Mouse (Mus musculus) forebrain, postnatal 0 days (tissue): ENCODE measurements around the gene Tgm1. TPM values are rescaled to one million over a fixed set of nuclear protein-coding genes. Genes with fewer than 3 reads are reported as not detected.

ENCODE experiments used
- ATAC-seq: fragments of 200-750 bp; cut with Nextera tagmentation; 2 replicates; pipeline ENCODE4 v1.8.0; 2017; ENCODE audit warnings: mild to moderate bottlenecking, moderate library complexity
- DNase-seq: peaks from one replicate; pipeline ENCODE4 v3.0.0-alpha.2; 2015
- H3K27ac ChIP-seq: fragments of 300-500 bp; sonication (generic); 2 replicates; pipeline ENCODE4 v1.5.1; 2014; ENCODE audit warnings: low read depth, mild to moderate bottlenecking, antibody characterized with exemption, low read length, moderate library complexity, mixed read lengths
- H3K27me3 ChIP-seq: fragments of 300-500 bp; sonication (generic); 2 replicates; pipeline ENCODE4 v1.6.1; 2014; ENCODE audit warnings: mild to moderate bottlenecking, low read length, mixed read lengths; ENCODE audit not compliant: insufficient read depth
- H3K36me3 ChIP-seq: fragments of 300-500 bp; sonication (generic); 2 replicates; pipeline ENCODE4 v1.6.1; 2014; ENCODE audit warnings: mild to moderate bottlenecking, moderate library complexity; ENCODE audit not compliant: insufficient read depth
- H3K4me1 ChIP-seq: fragments of 300-500 bp; sonication (generic); 2 replicates; pipeline ENCODE4 v1.6.1; 2014; ENCODE audit warnings: antibody characterized with exemption; ENCODE audit not compliant: insufficient read depth
- H3K4me2 ChIP-seq: fragments of 300-500 bp; sonication (generic); 2 replicates; pipeline ENCODE4 v1.6.1; 2014; ENCODE audit warnings: low read depth, mild to moderate bottlenecking, moderate library complexity
- H3K4me3 ChIP-seq: fragments of 300-500 bp; sonication (generic); 2 replicates; pipeline ENCODE4 v1.5.1; 2014; ENCODE audit warnings: low read depth, low read length, mixed read lengths
- H3K9ac ChIP-seq: fragments of 300-500 bp; sonication (generic); 2 replicates; pipeline ENCODE4 v1.6.1; 2014; ENCODE audit warnings: mild to moderate bottlenecking
- H3K9me3 ChIP-seq: fragments of 300-500 bp; sonication (generic); 2 replicates; pipeline ENCODE4 v1.6.1; 2016; ENCODE audit warnings: low read length
- CTCF ChIP-seq: sonication (generic); IDR thresholded peaks from 2 replicates; pipeline ENCODE4 v1.5.1; 2016; ENCODE audit warnings: antibody characterized with exemption, control low read depth, low read depth
- WGBS: fragments of 180-500 bp; shearing (Covaris S2); extraction: QIAGEN DNeasy Blood & Tissue Kit; methylation state at CpG from one replicate; pipeline ENCODE4 v1.1.7; 2014; 5-methylcytosine and 5-hydroxymethylcytosine counted together
- polyA plus RNA-seq: library from polyadenylated mRNA; unstranded; fragments of >200 nt; fragmentation: Nextera tagmentation; extraction: Ambion mirVana; gene quantifications from 2 replicates; pipeline ENCODE4 v1.2.1, GENCODE M21; 2015
- total RNA-seq: library from RNA; depleted of rRNA; stranded (reverse); fragments of >200 nt; gene quantifications from 2 replicates; pipeline ENCODE4 v1.2.3, GENCODE M21; 2014

The Tgm1 gene
- total and polyA plus RNA-seq, 2 experiments from 2014 or later = 0.05 to 0.21 TPM

DNA sequence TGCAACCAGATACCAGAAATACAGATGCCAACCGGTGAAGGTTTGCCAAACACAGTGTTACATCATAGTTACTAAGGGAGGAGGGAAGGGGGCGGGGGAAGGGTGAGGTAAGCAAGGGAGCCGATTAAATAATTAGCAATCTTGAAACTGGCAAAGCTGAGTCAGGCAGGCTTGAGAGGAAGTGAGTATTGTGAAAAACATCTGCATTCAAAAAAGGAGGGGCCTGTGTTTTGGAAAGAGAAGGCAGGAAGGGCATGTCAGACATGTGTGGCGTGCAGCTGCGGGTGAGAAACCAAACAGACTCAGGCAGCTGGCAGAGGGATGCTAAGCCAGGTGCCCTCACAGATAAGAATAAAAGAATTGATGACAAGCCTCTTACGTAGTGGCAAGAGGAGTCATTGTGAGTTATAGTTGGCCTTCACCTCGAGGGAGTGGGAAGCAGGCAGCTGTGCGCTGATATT lies 10.7 kb upstream of the Tgm1 start:
- H3K4me1 ChIP-seq = no peaks in the 10 kb centered on the region
- no peak overlapping the region for H3K4me2 ChIP-seq
- H3K9me3 ChIP-seq = no peaks in the 10 kb centered on the region
- H3K4me3 ChIP-seq = no peak overlapping the region
- H3K9ac ChIP-seq = no peak overlapping the region
- 0 out of 2 replicates have a peak, but pooled peaks cover 4% of the 10 kb centered on the region for H3K36me3 ChIP-seq
- no peak overlapping the region for H3K27ac ChIP-seq
- DNase-seq (no peak), ATAC-seq (no peak)
- TF ChIP-seq CTCF = no peak
- H3K27me3 ChIP-seq = no peaks in the 10 kb centered on the region
- 60% methylated on average over 8 of the region's 8 CpGs for WGBS

DNA sequence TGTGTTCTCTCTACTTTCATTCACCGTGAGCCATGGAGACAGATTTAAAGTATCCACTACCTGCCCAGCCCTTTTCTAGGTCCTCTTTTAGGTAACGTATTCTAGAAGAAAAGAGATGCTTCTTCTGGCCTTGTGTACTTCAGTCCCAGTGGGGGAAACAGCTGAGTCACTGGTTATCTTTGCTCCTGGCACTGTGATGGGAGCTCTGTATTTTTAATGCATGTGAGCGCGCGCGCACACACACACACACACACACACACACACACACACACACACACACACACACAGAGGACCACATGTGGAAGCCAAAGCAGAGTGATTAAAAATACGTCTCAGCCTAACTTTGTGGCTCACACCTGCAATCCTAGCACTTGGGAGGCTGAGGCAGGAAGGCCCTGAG lies 9.7 kb upstream of the Tgm1 start:
- 94% methylated on average over 7 of the region's 7 CpGs for WGBS

DNA sequence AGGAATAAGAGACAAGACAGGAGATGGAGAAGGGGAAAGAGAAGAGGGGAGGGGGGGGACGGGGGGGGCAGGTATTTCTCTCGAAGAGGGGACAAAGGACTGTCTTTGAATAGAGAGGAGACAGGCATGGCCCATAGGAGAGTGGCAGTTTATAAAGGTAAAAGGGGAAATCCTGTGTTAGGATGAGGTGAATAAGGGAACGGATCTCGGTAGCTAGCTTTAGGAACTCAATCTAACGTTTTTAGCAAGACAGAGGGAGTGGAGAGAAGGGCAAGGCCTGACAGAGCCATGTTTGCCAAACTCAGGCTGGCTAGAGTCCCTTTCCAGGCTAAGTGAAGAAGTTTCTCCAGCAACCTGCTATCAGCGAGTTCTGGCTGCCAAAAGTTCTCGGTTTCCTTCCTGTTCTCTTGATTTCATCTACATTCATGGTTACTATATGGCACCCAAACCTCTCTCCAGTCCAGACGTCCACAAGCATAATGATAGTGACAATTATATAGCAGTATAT lies 8.8 kb upstream of the Tgm1 start:
- Histone ChIP-seq H3K36me3 (peaks cover 16% of the 10 kb centered on the region), H3K4me2 (peak overlapping the region; percentile 78), H3K9me3 (no peaks in the 10 kb centered on the region), H3K4me1 (no peaks in the 10 kb centered on the region), H3K27ac (peak overlapping the region; percentile 79; the same call in 1 of the 2 replicates), H3K4me3 (peak overlapping the region; percentile 57), H3K9ac (peak overlapping the region; percentile 76; the same call in 1 of the 2 replicates), H3K27me3 (no peaks in the 10 kb centered on the region)
- TF ChIP-seq CTCF = no peak
- ATAC-seq = peak; percentile 5
- 41% methylated on average over 8 of the region's 8 CpGs for whole genome bisulfite sequencing
- DNase-seq = no peak

More for the DNA sequence above, 9.7 kb upstream of the Tgm1 start:
- Histone ChIP-seq H3K27ac (no peak overlapping the region), H3K9ac (no peak overlapping the region), H3K4me2 (no peak overlapping the region), H3K27me3 (no peaks in the 10 kb centered on the region), H3K4me3 (no peak overlapping the region), H3K36me3 (peaks cover 10% of the 10 kb centered on the region), H3K9me3 (no peaks in the 10 kb centered on the region), H3K4me1 (no peaks in the 10 kb centered on the region)
- ATAC-seq (no peak), DNase-seq (no peak)
- TF ChIP-seq CTCF = no peak

DNA sequence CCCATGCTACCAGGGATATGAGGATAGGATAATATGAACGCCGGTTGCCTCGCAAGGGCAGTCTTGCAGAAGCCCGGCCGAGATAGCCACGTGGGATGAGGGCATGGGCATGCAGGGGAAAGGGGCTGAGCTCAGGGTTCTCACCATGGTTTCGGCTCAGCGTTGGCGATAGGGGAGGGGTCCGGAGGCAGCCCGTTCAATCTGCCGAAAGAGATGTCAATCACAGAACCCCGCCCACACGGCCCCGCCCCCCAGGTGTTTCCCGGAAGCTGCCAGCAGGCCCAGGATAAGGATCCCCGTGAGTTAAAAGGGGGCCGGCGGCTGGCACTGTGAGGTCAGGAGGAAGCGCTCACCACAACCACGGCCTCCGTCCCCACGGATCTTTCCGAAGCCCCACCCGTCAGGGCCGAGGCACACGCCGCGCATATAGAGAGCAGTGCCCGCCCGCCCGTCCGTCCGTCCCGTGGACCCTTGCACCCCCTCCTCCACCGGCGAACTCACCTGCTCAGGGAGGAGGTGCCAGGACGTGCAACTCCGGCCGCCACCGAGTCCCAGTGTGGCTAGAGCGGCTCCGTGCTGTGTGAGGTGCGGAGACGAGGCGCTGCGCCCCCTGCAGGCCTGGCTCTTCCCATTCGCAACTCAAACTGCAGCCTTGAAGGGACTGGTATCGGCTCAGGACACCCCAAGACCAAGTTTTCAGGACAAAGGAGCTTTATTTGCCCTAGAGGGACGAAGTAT lies 8.1 kb upstream of the Tgm1 start, which contains the start of gene Rabggta:
TSS of gene Rabggta (minus strand) at position 564 of the 738 bp plus-strand sequence.
- peak within 1 kb of the TSS; percentile 76 for H3K9ac ChIP-seq
- DNase-seq (peak; percentile 95), ATAC-seq (peak; percentile 97)
- WGBS = under 1% methylated on average over 50 of the region's 50 CpGs
- H3K9me3 ChIP-seq = no peaks in the 10 kb centered on the region
- TF ChIP-seq CTCF = peak; percentile 98
- H3K27ac ChIP-seq = peak within 1 kb of the TSS; percentile 79
- peaks cover 22% of the 10 kb centered on the region for H3K36me3 ChIP-seq
- H3K4me3 ChIP-seq = peak within 1 kb of the TSS; percentile 57
- H3K4me2 ChIP-seq = peak within 1 kb of the TSS; percentile 78
- H3K4me1 ChIP-seq = no peaks in the 10 kb centered on the region
- no peaks in the 10 kb centered on the region for H3K27me3 ChIP-seq

GRCm38 (mm10) chr14:55721076-55721475 lies 7.3 kb upstream of the Tgm1 start:
- no peak for DNase-seq
- Histone ChIP-seq H3K4me3 (peak overlapping the region; percentile 57), H3K9me3 (no peaks in the 10 kb centered on the region), H3K4me2 (peak overlapping the region; percentile 78), H3K27ac (peak overlapping the region; percentile 79; the same call in 1 of the 2 replicates), H3K9ac (peak overlapping the region; percentile 76), H3K4me1 (no peaks in the 10 kb centered on the region), H3K36me3 (peaks cover 29% of the 10 kb centered on the region), H3K27me3 (no peaks in the 10 kb centered on the region)
- ATAC-seq = no peak
- TF ChIP-seq CTCF = no peak
- WGBS = 82% methylated on average over 6 of the region's 6 CpGs

- Histone ChIP-seq H3K4me2 (no peak overlapping the region), H3K36me3 (peaks cover 31% of the 10 kb centered on the region), H3K9me3 (no peaks in the 10 kb centered on the region), H3K4me3 (no peak overlapping the region), H3K9ac (no peak overlapping the region), H3K27ac (no peak overlapping the region), H3K4me1 (no peaks in the 10 kb centered on the region), H3K27me3 (no peaks in the 10 kb centered on the region)
- DNase-seq = no peak
- 87% methylated on average over 12 of the region's 12 CpGs for WGBS
- TF ChIP-seq CTCF = no peak
- ATAC-seq = no peak
Measured at GRCm38 (mm10) chr14:55720666-55721065, 6.9 kb upstream of the Tgm1 start.

- Histone ChIP-seq H3K9ac (no peak overlapping the region), H3K9me3 (no peaks in the 10 kb centered on the region), H3K36me3 (peaks cover 31% of the 10 kb centered on the region), H3K4me2 (no peak overlapping the region), H3K4me1 (no peaks in the 10 kb centered on the region), H3K27me3 (no peaks in the 10 kb centered on the region), H3K27ac (no peak overlapping the region), H3K4me3 (no peak overlapping the region)
- DNase-seq (no peak), ATAC-seq (no peak)
- TF ChIP-seq CTCF = no peak
- WGBS = 91% methylated on average over 6 of the region's 6 CpGs
Measured at GRCm38 (mm10) chr14:55719737-55720136, 6.0 kb upstream of the Tgm1 start.
